Mouse (Mus musculus) hindlimb bud, embryonic 11.5 days (tissue): ENCODE measurements around the gene Prss57.
A peak's percentile ranks its signal among the peaks of the same experiment; 100 is the strongest.

ENCODE experiments used
- DNase-seq: peaks from one replicate; pipeline ENCODE4 v3.0.0-alpha.2; 2012; ENCODE audit warnings: low read depth, low spot score; ENCODE audit errors: extremely low spot score

Gene Prss57

GRCm38 (mm10) chr10:79790861-79791260 lies at the start of gene Prss57:
TSS of gene Prss57 (minus strand) at chr10:79790961.
- no peak for DNase-seq

- DNase-seq, result no peak
Observed at GRCm38 (mm10) chr10:79840091-79840490, 49.3 kb upstream of the Prss57 start.

GRCm38 (mm10) chr10:79838151-79838550 lies 47.4 kb upstream of the Prss57 start:
- DNase-seq, result no peak

GRCm38 (mm10) chr10:79836918-79837317 lies 46.2 kb upstream of the Prss57 start:
- DNase-seq, result no peak

- DNase-seq, result no peak
Observed at GRCm38 (mm10) chr10:79834769-79835398, 44.1 kb upstream of the Prss57 start.

GRCm38 (mm10) chr10:79832786-79833181 lies 42.0 kb upstream of the Prss57 start:
- no peak for DNase-seq

GRCm38 (mm10) chr10:79832026-79832785 lies 41.4 kb upstream of the Prss57 start:
- DNase-seq, result no peak

- DNase-seq, result no peak
Observed at GRCm38 (mm10) chr10:79831583-79831982, 40.8 kb upstream of the Prss57 start.

- no peak for DNase-seq
Observed at GRCm38 (mm10) chr10:79824413-79824812, 33.7 kb upstream of the Prss57 start.

- DNase-seq, result no peak
Observed at GRCm38 (mm10) chr10:79823011-79823410, 32.2 kb upstream of the Prss57 start.

GRCm38 (mm10) chr10:79822372-79822771 lies 31.6 kb upstream of the Prss57 start:
- DNase-seq, result no peak

GRCm38 (mm10) chr10:79821731-79822130 lies 31.0 kb upstream of the Prss57 start:
- DNase-seq, result no peak

- DNase-seq, result no peak
Observed at GRCm38 (mm10) chr10:79820782-79821181, 30.0 kb upstream of the Prss57 start, which contains the start of gene Misp. TSS of gene Misp (plus strand) at chr10:79820989.

- DNase-seq, result no peak
Observed at GRCm38 (mm10) chr10:79820277-79820676, 29.5 kb upstream of the Prss57 start.

GRCm38 (mm10) chr10:79819606-79820005 lies 28.8 kb upstream of the Prss57 start:
- DNase-seq, result no peak

GRCm38 (mm10) chr10:79818225-79818624 lies 27.5 kb upstream of the Prss57 start:
- no peak for DNase-seq

GRCm38 (mm10) chr10:79817111-79817510 lies 26.4 kb upstream of the Prss57 start:
- DNase-seq, result no peak

GRCm38 (mm10) chr10:79815671-79816494 lies 25.1 kb upstream of the Prss57 start:
- DNase-seq, result no peak

- DNase-seq, result no peak
Observed at GRCm38 (mm10) chr10:79814271-79814842, 23.6 kb upstream of the Prss57 start.

- DNase-seq, result peak; percentile 39
Observed at GRCm38 (mm10) chr10:79811736-79812637, 21.2 kb upstream of the Prss57 start.
